Mouse (Mus musculus): ENCODE results near the gene Lipm. TPM values are rescaled to one million over a fixed set of nuclear protein-coding genes. Genes with fewer than 3 reads are reported as not detected.

Lipm gene
- polyA plus RNA-seq (2015; fragmentation: Nextera tagmentation; extraction: Ambion mirVana): not detected in 2 replicates

- Histone ChIP-seq H3K9me3 (replicated peaks; ENCODE audit: control insufficient read depth, low read length, poor library complexity, severe bottlenecking) (no peaks in the 10 kb centered on the region), H3K36me3 (ENCODE audit: control insufficient read depth, insufficient read depth, low read length) (no peaks in the 10 kb centered on the region), H3K4me3 (ENCODE audit: low read depth, low read length) (no peak within 1 kb of the TSS), H3K4me2 (ENCODE audit: low read length) (no peak within 1 kb of the TSS), H3K27ac (ENCODE audit: low read length) (no peak within 1 kb of the TSS), H3K4me1 (ENCODE audit: control insufficient read depth, insufficient read depth, low read length) (no peaks in the 10 kb centered on the region), H3K9ac (ENCODE audit: low read depth, low read length) (no peak within 1 kb of the TSS), H3K27me3 (ENCODE audit: control insufficient read depth, insufficient read depth, low read depth, low read length) (no peaks in the 10 kb centered on the region)
- ATAC-seq: no peak
- WGBS: 90% methylated on average over 4 of the region's 4 CpGs
Measured at GRCm38 (mm10) chr19:34100633-34101032, at the start of gene Lipm. Gene Lipm, plus strand, starts transcription at chr19:34100933.

DNA sequence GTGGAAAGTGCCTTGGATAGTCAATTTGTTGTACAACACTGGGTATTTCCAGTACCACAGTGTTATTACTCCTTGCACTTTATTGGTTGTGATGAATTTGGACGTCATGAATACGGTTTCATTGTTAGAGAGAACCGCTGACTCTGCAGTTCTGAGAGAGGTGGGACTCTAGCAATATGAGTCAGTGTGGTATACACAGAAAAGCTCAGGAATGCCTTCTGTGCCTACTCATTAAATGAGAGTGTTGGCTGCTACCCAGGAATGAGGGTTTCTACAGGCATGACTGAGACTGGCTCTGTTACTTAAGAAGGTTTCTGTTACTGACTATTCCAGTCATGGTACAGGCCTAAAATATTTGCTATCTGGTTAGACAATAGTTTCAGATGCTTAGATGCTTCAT, 49.2 kb upstream of the Lipm start:
- no peaks in the 10 kb centered on the region; the same call in 1 of the 2 replicates for H3K9me3 ChIP-seq (replicated peaks; ENCODE audit: control insufficient read depth, low read length, poor library complexity, severe bottlenecking)
- H3K27ac ChIP-seq (ENCODE audit: low read length): no peak overlapping the region
- no peaks in the 10 kb centered on the region for H3K4me1 ChIP-seq (ENCODE audit: control insufficient read depth, insufficient read depth, low read length)
- WGBS: 84% methylated on average over 3 of the region's 3 CpGs
- no peak for ATAC-seq
- H3K9ac ChIP-seq (ENCODE audit: low read depth, low read length): no peak overlapping the region
- H3K4me3 ChIP-seq (ENCODE audit: low read depth, low read length): no peak overlapping the region
- H3K36me3 ChIP-seq (ENCODE audit: control insufficient read depth, insufficient read depth, low read length): no peaks in the 10 kb centered on the region
- no peaks in the 10 kb centered on the region for H3K27me3 ChIP-seq (ENCODE audit: control insufficient read depth, insufficient read depth, low read depth, low read length)
- no peak overlapping the region for H3K4me2 ChIP-seq (ENCODE audit: low read length)

- Histone ChIP-seq H3K9me3 (replicated peaks; ENCODE audit: control insufficient read depth, low read length, poor library complexity, severe bottlenecking) (no peaks in the 10 kb centered on the region), H3K27me3 (ENCODE audit: control insufficient read depth, insufficient read depth, low read depth, low read length) (no peaks in the 10 kb centered on the region), H3K9ac (ENCODE audit: low read depth, low read length) (no peak overlapping the region), H3K36me3 (ENCODE audit: control insufficient read depth, insufficient read depth, low read length) (no peaks in the 10 kb centered on the region), H3K27ac (ENCODE audit: low read length) (no peak overlapping the region), H3K4me3 (ENCODE audit: low read depth, low read length) (no peak overlapping the region), H3K4me1 (ENCODE audit: control insufficient read depth, insufficient read depth, low read length) (no peaks in the 10 kb centered on the region), H3K4me2 (ENCODE audit: low read length) (no peak overlapping the region)
- no peak for ATAC-seq
- 48% methylated on average over 1 of the region's 1 CpGs for WGBS
Measured at GRCm38 (mm10) chr19:34063547-34063946, 37.2 kb upstream of the Lipm start.

- Histone ChIP-seq H3K27ac (ENCODE audit: low read length) (no peak overlapping the region), H3K4me1 (ENCODE audit: control insufficient read depth, insufficient read depth, low read length) (no peaks in the 10 kb centered on the region), H3K36me3 (ENCODE audit: control insufficient read depth, insufficient read depth, low read length) (no peaks in the 10 kb centered on the region), H3K4me3 (ENCODE audit: low read depth, low read length) (no peak overlapping the region), H3K9ac (ENCODE audit: low read depth, low read length) (no peak overlapping the region), H3K27me3 (ENCODE audit: control insufficient read depth, insufficient read depth, low read depth, low read length) (no peaks in the 10 kb centered on the region), H3K9me3 (replicated peaks; ENCODE audit: control insufficient read depth, low read length, poor library complexity, severe bottlenecking) (no peaks in the 10 kb centered on the region), H3K4me2 (ENCODE audit: low read length) (no peak overlapping the region)
- WGBS: 89% methylated on average over 4 of the region's 4 CpGs
- no peak for ATAC-seq
Measured at GRCm38 (mm10) chr19:34064059-34064458, 36.7 kb upstream of the Lipm start.

GRCm38 (mm10) chr19:34066779-34067472, 33.8 kb upstream of the Lipm start, which contains the start of gene Lipn:
Gene Lipn, plus strand, starts transcription at chr19:34067358.
- WGBS: 92% methylated on average over 9 of the region's 9 CpGs
- Histone ChIP-seq H3K4me2 (ENCODE audit: low read length) (no peak within 1 kb of the TSS), H3K36me3 (ENCODE audit: control insufficient read depth, insufficient read depth, low read length) (no peaks in the 10 kb centered on the region), H3K4me3 (ENCODE audit: low read depth, low read length) (no peak within 1 kb of the TSS), H3K27me3 (ENCODE audit: control insufficient read depth, insufficient read depth, low read depth, low read length) (no peaks in the 10 kb centered on the region), H3K9me3 (replicated peaks; ENCODE audit: control insufficient read depth, low read length, poor library complexity, severe bottlenecking) (no peaks in the 10 kb centered on the region), H3K9ac (ENCODE audit: low read depth, low read length) (no peak within 1 kb of the TSS), H3K27ac (ENCODE audit: low read length) (no peak within 1 kb of the TSS), H3K4me1 (ENCODE audit: control insufficient read depth, insufficient read depth, low read length) (no peaks in the 10 kb centered on the region)
- ATAC-seq: no peak

DNA sequence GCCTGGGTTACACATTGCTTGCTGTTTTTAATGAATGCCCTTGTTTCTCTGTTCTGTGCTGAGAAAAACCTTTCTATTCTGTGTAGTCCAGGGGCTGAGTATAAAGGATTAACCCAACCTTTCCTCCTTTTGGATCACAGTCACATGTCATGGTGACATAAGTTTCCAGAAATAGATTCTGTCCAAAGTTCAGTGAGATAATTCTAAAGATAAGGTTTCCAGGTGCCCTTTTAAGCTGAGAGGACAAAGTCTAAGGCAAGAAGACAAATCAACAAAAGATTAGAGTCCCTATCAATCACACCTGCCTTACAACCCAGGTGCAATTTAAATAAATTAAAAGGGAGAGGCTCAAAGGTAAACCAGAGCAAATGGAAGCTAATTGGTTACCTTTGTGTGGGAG, 26.5 kb upstream of the Lipm start:
- no peak overlapping the region for H3K9ac ChIP-seq (ENCODE audit: low read depth, low read length)

GRCm38 (mm10) chr19:34078130-34078529, 22.6 kb upstream of the Lipm start:
- no peak for ATAC-seq
- Histone ChIP-seq H3K27me3 (ENCODE audit: control insufficient read depth, insufficient read depth, low read depth, low read length) (no peaks in the 10 kb centered on the region), H3K9ac (ENCODE audit: low read depth, low read length) (no peak overlapping the region), H3K36me3 (ENCODE audit: control insufficient read depth, insufficient read depth, low read length) (no peaks in the 10 kb centered on the region), H3K4me1 (ENCODE audit: control insufficient read depth, insufficient read depth, low read length) (no peaks in the 10 kb centered on the region), H3K4me3 (ENCODE audit: low read depth, low read length) (no peak overlapping the region), H3K4me2 (ENCODE audit: low read length) (no peak overlapping the region), H3K27ac (ENCODE audit: low read length) (no peak overlapping the region), H3K9me3 (replicated peaks; ENCODE audit: control insufficient read depth, low read length, poor library complexity, severe bottlenecking) (no peaks in the 10 kb centered on the region)
- WGBS: 87% methylated on average over 2 of the region's 2 CpGs

More for the DNA sequence above, 26.5 kb upstream of the Lipm start:
- Histone ChIP-seq H3K9me3 (replicated peaks; ENCODE audit: control insufficient read depth, low read length, poor library complexity, severe bottlenecking) (no peaks in the 10 kb centered on the region), H3K36me3 (ENCODE audit: control insufficient read depth, insufficient read depth, low read length) (no peaks in the 10 kb centered on the region), H3K4me2 (ENCODE audit: low read length) (no peak overlapping the region), H3K4me1 (ENCODE audit: control insufficient read depth, insufficient read depth, low read length) (no peaks in the 10 kb centered on the region), H3K27ac (ENCODE audit: low read length) (no peak overlapping the region), H3K27me3 (ENCODE audit: control insufficient read depth, insufficient read depth, low read depth, low read length) (no peaks in the 10 kb centered on the region), H3K4me3 (ENCODE audit: low read depth, low read length) (no peak overlapping the region)
- ATAC-seq: no peak

GRCm38 (mm10) chr19:34089011-34089680, 11.6 kb upstream of the Lipm start:
- ATAC-seq: no peak
- Histone ChIP-seq H3K27me3 (ENCODE audit: control insufficient read depth, insufficient read depth, low read depth, low read length) (no peaks in the 10 kb centered on the region), H3K9me3 (replicated peaks; ENCODE audit: control insufficient read depth, low read length, poor library complexity, severe bottlenecking) (no peaks in the 10 kb centered on the region), H3K27ac (ENCODE audit: low read length) (no peak overlapping the region), H3K4me2 (ENCODE audit: low read length) (no peak overlapping the region), H3K4me1 (ENCODE audit: control insufficient read depth, insufficient read depth, low read length) (no peaks in the 10 kb centered on the region), H3K4me3 (ENCODE audit: low read depth, low read length) (no peak overlapping the region), H3K36me3 (ENCODE audit: control insufficient read depth, insufficient read depth, low read length) (no peaks in the 10 kb centered on the region), H3K9ac (ENCODE audit: low read depth, low read length) (no peak overlapping the region)
- WGBS: 73% methylated on average over 3 of the region's 3 CpGs

DNA sequence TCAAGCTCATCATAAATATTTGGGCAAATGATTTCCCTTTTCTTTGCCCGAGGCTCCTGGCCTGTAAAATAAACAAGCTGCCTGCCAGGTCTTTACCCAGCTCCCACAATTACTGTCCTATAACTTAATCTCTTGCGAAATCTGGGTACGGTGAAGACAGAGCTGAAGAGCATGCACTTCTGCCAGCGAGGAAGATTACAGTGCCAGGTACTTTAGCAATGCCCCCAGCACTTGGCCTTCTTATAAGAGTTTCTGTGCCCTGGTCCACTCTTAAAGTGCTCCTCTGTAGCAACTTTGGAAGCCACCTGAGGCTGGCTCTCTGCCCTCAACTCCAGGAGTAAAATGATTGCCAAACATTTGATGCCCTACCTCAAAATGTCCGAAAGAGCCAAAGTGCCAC, 5.4 kb upstream of the Lipm start:
- Histone ChIP-seq H3K27me3 (ENCODE audit: control insufficient read depth, insufficient read depth, low read depth, low read length) (no peaks in the 10 kb centered on the region), H3K36me3 (ENCODE audit: control insufficient read depth, insufficient read depth, low read length) (no peaks in the 10 kb centered on the region), H3K4me1 (ENCODE audit: control insufficient read depth, insufficient read depth, low read length) (no peaks in the 10 kb centered on the region), H3K4me2 (ENCODE audit: low read length) (no peak overlapping the region), H3K9me3 (replicated peaks; ENCODE audit: control insufficient read depth, low read length, poor library complexity, severe bottlenecking) (no peaks in the 10 kb centered on the region), H3K4me3 (ENCODE audit: low read depth, low read length) (no peak overlapping the region), H3K27ac (ENCODE audit: low read length) (no peak overlapping the region), H3K9ac (ENCODE audit: low read depth, low read length) (no peak overlapping the region)
- 84% methylated on average over 5 of the region's 5 CpGs for WGBS
- ATAC-seq: no peak
